In genomic region chr7:25297454-25298325, GRCm38 (mm10) we compare ENCODE assay signal across 8 mouse cellular contexts. TPM values are rescaled to one million over a fixed set of nuclear protein-coding genes. Genes with fewer than 3 reads are reported as not detected.
DNase-seq lines count a peak whose midpoint lies in the region; ATAC-seq and TF ChIP-seq lines count a peak whose summit lies in the region.

Pafah1b3 (minus strand) TSS chr7:25297986.

- H3K4me1 ChIP-seq in MEL (ENCODE audit: control insufficient read depth in 1 of 2, insufficient read depth in 2 of 2, low read length in 2 of 2), result peaks cover 3 to 16% of the 10 kb centered on the region in 2 experiments
- H3K4me1 ChIP-seq in forebrain, embryonic 12.5 days, result peaks cover 21% of the 10 kb centered on the region
- peaks cover 35% of the 10 kb centered on the region for H3K4me1 ChIP-seq in hindbrain, embryonic 10.5 days (replicated peaks)
- H3K4me1 ChIP-seq in lung, embryonic 15.5 days, result peaks cover 14% of the 10 kb centered on the region

- TF ChIP-seq RAD21 in MEL (IDR thresholded peaks at IDR 0.05; ENCODE audit: low read depth, low read length), result peak; percentile 19

- peak; percentile 85 for ATAC-seq in cerebellum, adult (ENCODE audit: insufficient number of reproducible peaks, low FRiP score, low TSS enrichment)
- ATAC-seq in forebrain, embryonic 12.5 days (ENCODE audit: low FRiP score), result peak; percentile 92
- peak; percentile 91 for ATAC-seq in lung, embryonic 15.5 days (ENCODE audit: borderline replicate concordance, extremely low read depth, low FRiP score, low TSS enrichment)

- no peak; a peak in 1 of 4 replicates for TF ChIP-seq EP300 in MEL (IDR thresholded peaks at IDR 0.05; ENCODE audit: low read depth in 1 of 2, low read length in 2 of 2)

- DNase-seq in MEL (ENCODE audit: low read depth, low spot score), result peak; percentile 97
- peak; percentile 93 for DNase-seq in hindbrain, embryonic 10.5 days (ENCODE audit: low spot score)
- peak; percentile 72 for DNase-seq in layer of hippocampus, adult 9-10 months (ENCODE audit: low spot score)
- DNase-seq in ovary, postnatal 10 days (ENCODE audit: low spot score), result peak; percentile 72
- peak; percentile 85 to 86 for DNase-seq in thymus, postnatal 36 days

- no peaks in the 10 kb centered on the region for H3K9me3 ChIP-seq in MEL (replicated peaks; ENCODE audit: insufficient read depth, low read length)
- H3K9me3 ChIP-seq in forebrain, embryonic 12.5 days, result no peaks in the 10 kb centered on the region
- H3K9me3 ChIP-seq in hindbrain, embryonic 10.5 days, result no peaks in the 10 kb centered on the region
- no peaks in the 10 kb centered on the region for H3K9me3 ChIP-seq in lung, embryonic 15.5 days

- H3K27me3 ChIP-seq in MEL (ENCODE audit: control insufficient read depth in 1 of 2, insufficient read depth in 2 of 2, low read length in 2 of 2), result no peaks in the 10 kb centered on the region
- H3K27me3 ChIP-seq in forebrain, embryonic 12.5 days, result no peaks in the 10 kb centered on the region
- no peaks in the 10 kb centered on the region for H3K27me3 ChIP-seq in hindbrain, embryonic 10.5 days (ENCODE audit: insufficient read depth, poor library complexity, severe bottlenecking)
- no peaks in the 10 kb centered on the region for H3K27me3 ChIP-seq in lung, embryonic 15.5 days

- WGBS in forebrain, embryonic 12.5 days, result under 1% methylated on average over 52 of the region's 52 CpGs
- under 1% methylated on average over 52 of the region's 52 CpGs for WGBS in hindbrain, embryonic 10.5 days
- WGBS in lung, embryonic 15.5 days, result under 1% methylated on average over 48 of the region's 52 CpGs

- H3K36me3 ChIP-seq in MEL (ENCODE audit: control insufficient read depth in 1 of 2, insufficient read depth in 2 of 2, low read length in 2 of 2), result peaks cover 0 to 10% of the 10 kb centered on the region in 2 experiments; a peak in 2 of 4 replicates
- H3K36me3 ChIP-seq in forebrain, embryonic 12.5 days (replicated peaks), result peaks cover 34% of the 10 kb centered on the region
- peaks cover 37% of the 10 kb centered on the region for H3K36me3 ChIP-seq in hindbrain, embryonic 10.5 days
- H3K36me3 ChIP-seq in lung, embryonic 15.5 days, result peaks cover 30% of the 10 kb centered on the region

- H3K27ac ChIP-seq in MEL (ENCODE audit: control insufficient read depth, low read depth, low read length), result peak within 1 kb of the TSS; percentile 72
- peak within 1 kb of the TSS; percentile 98 for H3K27ac ChIP-seq in forebrain, embryonic 12.5 days
- peak within 1 kb of the TSS; percentile 99 for H3K27ac ChIP-seq in hindbrain, embryonic 10.5 days
- H3K27ac ChIP-seq in lung, embryonic 15.5 days, result peak within 1 kb of the TSS; percentile 96

- peak; percentile 35 to 62; a peak in 3 of 4 replicates for TF ChIP-seq POLR2A in MEL (IDR thresholded peaks at IDR 0.05; ENCODE audit: control insufficient read depth in 1 of 2, insufficient read depth in 1 of 2, low read depth in 1 of 2, low read length in 2 of 2, poor library complexity in 1 of 2)

- H3K4me3 ChIP-seq in MEL (ENCODE audit: control insufficient read depth in 1 of 2, insufficient read depth in 1 of 2, low read depth in 2 of 2, low read length in 2 of 2), result peak within 1 kb of the TSS; percentile 76 to 82
- peak within 1 kb of the TSS; percentile 86 for H3K4me3 ChIP-seq in forebrain, embryonic 12.5 days (replicated peaks)
- peak within 1 kb of the TSS; percentile 82 for H3K4me3 ChIP-seq in hindbrain, embryonic 10.5 days
- H3K4me3 ChIP-seq in lung, embryonic 15.5 days, result peak within 1 kb of the TSS; percentile 69

- peaks cover 5% of the 10 kb centered on the region; the same call in 1 of the 2 replicates for H3K79me2 ChIP-seq in MEL (ENCODE audit: control insufficient read depth, insufficient read depth, low read length, poor library complexity)

- peak within 1 kb of the TSS; percentile 74 for H3K9ac ChIP-seq in MEL (ENCODE audit: control insufficient read depth, low read depth, low read length, poor library complexity, severe bottlenecking)
- peak within 1 kb of the TSS; percentile 91 for H3K9ac ChIP-seq in forebrain, embryonic 12.5 days
- H3K9ac ChIP-seq in lung, embryonic 15.5 days, result peak within 1 kb of the TSS; percentile 82

- H3K4me2 ChIP-seq in forebrain, embryonic 12.5 days, result peak within 1 kb of the TSS; percentile 79
- peak within 1 kb of the TSS; percentile 87 for H3K4me2 ChIP-seq in lung, embryonic 15.5 days

- TF ChIP-seq CTCF in MEL (IDR thresholded peaks at IDR 0.05 in 2 of 3, conservative IDR thresholded peaks at IDR 0.05 in 1 of 3; ENCODE audit: control insufficient read depth in 1 of 3, insufficient read depth in 1 of 3, low read depth in 2 of 3, low read length in 3 of 3, poor library complexity in 1 of 3, severe bottlenecking in 1 of 3), result peak in 2 of 3 experiments; percentile 6 to 24; a peak in 1 of 6 replicates

TF ChIP-seq in MEL, 35 proteins besides CTCF, POLR2A, EP300 and RAD21:
- TF ChIP-seq UBTF (IDR thresholded peaks at IDR 0.05; ENCODE audit: borderline replicate concordance, insufficient read depth, low read depth, low read length) (0 out of 2 replicates have a peak, but pooled peaks have one; percentile 27), POLR2AphosphoS2 (IDR thresholded peaks at IDR 0.05; ENCODE audit: low read length) (no peak; the same call in 1 of the 2 replicates), GATA1 (IDR thresholded peaks at IDR 0.05; ENCODE audit: low read depth, low read length) (no peak), USF1 (IDR thresholded peaks at IDR 0.05; ENCODE audit: low read depth, low read length) (no peak), MEF2A (IDR thresholded peaks at IDR 0.05; ENCODE audit: extremely low read depth, insufficient replicate concordance, low read depth, low read length, poor library complexity, severe bottlenecking) (no peak), TAL1 (IDR thresholded peaks at IDR 0.05; ENCODE audit: low read length) (no peak), TCF12 (IDR thresholded peaks at IDR 0.05; ENCODE audit: low read depth, low read length) (peak; percentile 22; the same call in 1 of the 2 replicates), MAFK (IDR thresholded peaks at IDR 0.05; ENCODE audit: borderline replicate concordance, low read depth, low read length) (no peak), CHD2 (IDR thresholded peaks at IDR 0.05; ENCODE audit: low read length) (no peak), MYC (IDR thresholded peaks at IDR 0.05; ENCODE audit: low read depth, low read length) (no peak), NELFE (IDR thresholded peaks at IDR 0.05; ENCODE audit: low read depth, low read length) (peak; percentile 68), MXI1 (IDR thresholded peaks at IDR 0.05; ENCODE audit: low read depth, low read length) (peak; percentile 67), MAX (IDR thresholded peaks at IDR 0.05; ENCODE audit: low read length) (no peak; the same call in 1 of the 2 replicates), ZKSCAN1 (IDR thresholded peaks at IDR 0.05; ENCODE audit: low read depth, low read length) (no peak), KAT2A (conservative IDR thresholded peaks at IDR 0.05; ENCODE audit: low read depth, low read length) (no peak), MYB (IDR thresholded peaks at IDR 0.05; ENCODE audit: low read depth, low read length) (no peak), ZMIZ1 (IDR thresholded peaks at IDR 0.05; ENCODE audit: low read depth, low read length) (no peak), TBP (IDR thresholded peaks at IDR 0.05; ENCODE audit: low read depth, low read length) (peak; percentile 83), MAZ (IDR thresholded peaks at IDR 0.05; ENCODE audit: low read depth, low read length) (peak; percentile 73; the same call in 1 of the 2 replicates), JUND (IDR thresholded peaks at IDR 0.05; ENCODE audit: low read depth, low read length) (no peak), GABPA (IDR thresholded peaks at IDR 0.05; ENCODE audit: low read depth, low read length) (no peak), RCOR1 (IDR thresholded peaks at IDR 0.05; ENCODE audit: low read depth, low read length) (no peak), E2F4 (IDR thresholded peaks at IDR 0.05; ENCODE audit: borderline replicate concordance, low read depth, low read length) (no peak), ELF1 (IDR thresholded peaks at IDR 0.05; ENCODE audit: low read depth, low read length) (peak; percentile 59; the same call in 1 of the 2 replicates), NRF1 (IDR thresholded peaks at IDR 0.05; ENCODE audit: insufficient read depth, low read depth, low read length, poor library complexity, severe bottlenecking) (no peak), CHD1 (IDR thresholded peaks at IDR 0.05; ENCODE audit: low read depth, low read length) (peak; percentile 99), ETS1 (IDR thresholded peaks at IDR 0.05; ENCODE audit: low read depth, low read length) (0 out of 2 replicates have a peak, but pooled peaks have one; percentile 6), SMC3 (IDR thresholded peaks at IDR 0.05; ENCODE audit: low read depth, low read length) (no peak), BHLHE40 (IDR thresholded peaks at IDR 0.05; ENCODE audit: borderline replicate concordance, low read depth, low read length) (no peak), HCFC1 (IDR thresholded peaks at IDR 0.05; ENCODE audit: low read depth, low read length) (peak; percentile 74), USF2 (IDR thresholded peaks at IDR 0.05; ENCODE audit: borderline replicate concordance in 1 of 2, insufficient read depth in 1 of 2, low read depth in 1 of 2, low read length in 2 of 2) (no peak), ZNF384 (IDR thresholded peaks at IDR 0.05; ENCODE audit: low read depth, low read length) (no peak), POLR2AphosphoS5 (IDR thresholded peaks at IDR 0.05; ENCODE audit: borderline replicate concordance, low read depth, low read length) (no peak), SIN3A (IDR thresholded peaks at IDR 0.05; ENCODE audit: low read length) (peak; percentile 88), ZC3H11A (IDR thresholded peaks at IDR 0.05; ENCODE audit: low read depth, low read length) (no peak)

RNA-seq across cellular contexts. Expression of gene Pafah1b3, which starts in this region (rescaled TPM):
- total RNA-seq in MEL (2012; rRNA removed), result 85.1 and 85.6 TPM in 2 replicates
- polyA plus RNA-seq in MEL (2012; ENCODE audit: insufficient read depth in 1 of 2, insufficient read length in 2 of 2, low read depth in 1 of 2, low replicate concordance in 2 of 2, missing spikeins in 1 of 2), result 100 to 1,000 TPM; 110 to 180 TPM
- 378 and 384 TPM in 2 replicates for polyA plus RNA-seq in forebrain, embryonic 12.5 days (2016; fragmentation: Nextera tagmentation; extraction: Ambion mirVana)
- polyA plus RNA-seq in hindbrain, embryonic 10.5 days (2016; fragmentation: Nextera tagmentation; extraction: Ambion mirVana), result 271 and 384 TPM in 2 replicates
- polyA plus RNA-seq in lung, embryonic 15.5 days (2015; fragmentation: Nextera tagmentation; extraction: Ambion mirVana), result 174 and 183 TPM in 2 replicates

Comparison
In these comparisons a context has a peak if more than half of its experiments do, and no peak if none do; other contexts are left out.
1. Peak in every context shown above with its lines: DNase-seq, ATAC-seq, H3K4me3 ChIP-seq and H3K27ac ChIP-seq.